Mouse (Mus musculus): ENCODE results near the gene 1700017B05Rik.
"Not testable (repeated sequence)": the region's sequence is repeated elsewhere in the genome, so short reads cannot be mapped to it uniquely, and the experiment has no call there.

1700017B05Rik gene

GRCm38 (mm10) chr9:57244106-57244685, 18.2 kb downstream of the 1700017B05Rik start:
- no peak for DNase-seq

- no peak for DNase-seq
Observed at GRCm38 (mm10) chr9:57242916-57243315, 19.5 kb downstream of the 1700017B05Rik start.

- no peak for DNase-seq
Observed at GRCm38 (mm10) chr9:57241111-57241510, 21.3 kb downstream of the 1700017B05Rik start.

GRCm38 (mm10) chr9:57238220-57238619, 24.2 kb downstream of the 1700017B05Rik start:
- no peak for DNase-seq

GRCm38 (mm10) chr9:57237705-57238104, 24.7 kb downstream of the 1700017B05Rik start:
- DNase-seq, result no peak

- no peak for DNase-seq
Observed at GRCm38 (mm10) chr9:57236256-57236655, 26.2 kb downstream of the 1700017B05Rik start, which contains the start of gene Trcg1. TSS of gene Trcg1 (plus strand) at chr9:57236556.

- DNase-seq, result no peak
Observed at GRCm38 (mm10) chr9:57233767-57234166, 28.6 kb downstream of the 1700017B05Rik start.

GRCm38 (mm10) chr9:57233142-57233541, 29.3 kb downstream of the 1700017B05Rik start:
- no peak for DNase-seq

- DNase-seq, result no peak
Observed at GRCm38 (mm10) chr9:57232341-57232940, 30.0 kb downstream of the 1700017B05Rik start.

GRCm38 (mm10) chr9:57231536-57232255, 30.7 kb downstream of the 1700017B05Rik start:
- DNase-seq, result no peak

GRCm38 (mm10) chr9:57230146-57230783, 32.1 kb downstream of the 1700017B05Rik start:
- no peak for DNase-seq

GRCm38 (mm10) chr9:57229726-57230125, 32.7 kb downstream of the 1700017B05Rik start:
- DNase-seq, result peak; percentile 67

- DNase-seq, result no peak
Observed at GRCm38 (mm10) chr9:57228186-57228585, 34.2 kb downstream of the 1700017B05Rik start.

GRCm38 (mm10) chr9:57227203-57227602, 35.2 kb downstream of the 1700017B05Rik start:
- DNase-seq, result no peak

- DNase-seq, result not testable (repeated sequence)
Observed at GRCm38 (mm10) chr9:57226628-57227122, 35.7 kb downstream of the 1700017B05Rik start.

GRCm38 (mm10) chr9:57225780-57226627, 36.4 kb downstream of the 1700017B05Rik start:
- no peak for DNase-seq

- DNase-seq, result no peak
Observed at GRCm38 (mm10) chr9:57223341-57223740, 39.1 kb downstream of the 1700017B05Rik start.

- DNase-seq, result peak; percentile 67
Observed at GRCm38 (mm10) chr9:57220356-57220755, 42.1 kb downstream of the 1700017B05Rik start.

- DNase-seq, result no peak
Observed at GRCm38 (mm10) chr9:57219511-57219910, 42.9 kb downstream of the 1700017B05Rik start.

GRCm38 (mm10) chr9:57218776-57219175, 43.6 kb downstream of the 1700017B05Rik start:
- DNase-seq, result no peak

- no peak for DNase-seq
Observed at GRCm38 (mm10) chr9:57217220-57217619, 45.2 kb downstream of the 1700017B05Rik start.

- no peak for DNase-seq
Observed at GRCm38 (mm10) chr9:57214500-57214899, 47.9 kb downstream of the 1700017B05Rik start.

Data from kidney, postnatal 10 days (tissue).